Mouse (Mus musculus): Measurements from ENCODE around the gene Ywhag. TPM values are rescaled to one million over a fixed set of nuclear protein-coding genes. Genes with fewer than 3 reads are reported as not detected.
A peak's percentile ranks its signal among the peaks of the same experiment; 100 is the strongest.

The Ywhag gene
- polyA plus RNA-seq, 1 experiment from 2014 or later, result 79.0 TPM

DNA sequence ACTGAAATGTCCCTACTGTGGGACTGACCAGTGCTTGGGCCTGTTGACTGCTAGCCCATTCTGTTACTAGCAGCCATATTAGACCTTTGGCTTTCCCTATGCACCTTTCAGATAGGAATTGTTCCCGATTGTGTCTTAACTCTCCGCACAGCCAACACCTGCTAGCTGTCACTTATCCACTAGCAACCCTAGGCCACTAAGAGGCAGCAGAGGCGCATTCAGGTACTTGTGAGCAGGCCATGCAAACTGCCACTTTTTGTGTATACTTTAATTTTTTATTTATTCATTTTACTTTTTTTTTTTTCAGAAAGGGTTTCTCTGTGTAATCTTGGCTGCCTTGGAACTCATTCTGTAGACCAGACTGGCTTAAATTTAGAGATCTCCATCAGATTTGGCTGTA, 33.7 kb downstream of the Ywhag start:
- no peaks in the 10 kb centered on the region for H3K9me3 ChIP-seq (ENCODE audit: low read depth, low read length)
- H3K4me3 ChIP-seq (ENCODE audit: low read depth, low read length), result no peak overlapping the region
- TF ChIP-seq CTCF (IDR thresholded peaks at IDR 0.05; ENCODE audit: low read depth), result peak; percentile 29
- DNase-seq (no peak), ATAC-seq (ENCODE audit: insufficient read depth) (no peak)
- no peak overlapping the region for H3K4me2 ChIP-seq
- H3K27ac ChIP-seq (ENCODE audit: low read depth), result no peak overlapping the region
- H3K36me3 ChIP-seq (ENCODE audit: insufficient read depth), result 0 out of 2 replicates have a peak, but pooled peaks cover 2% of the 10 kb centered on the region
- H3K27me3 ChIP-seq (ENCODE audit: insufficient read depth, low read length), result no peaks in the 10 kb centered on the region
- H3K9ac ChIP-seq, result no peak overlapping the region
- 82% methylated on average over 3 of the region's 3 CpGs for WGBS
- H3K4me1 ChIP-seq (ENCODE audit: insufficient read depth), result no peaks in the 10 kb centered on the region

DNA sequence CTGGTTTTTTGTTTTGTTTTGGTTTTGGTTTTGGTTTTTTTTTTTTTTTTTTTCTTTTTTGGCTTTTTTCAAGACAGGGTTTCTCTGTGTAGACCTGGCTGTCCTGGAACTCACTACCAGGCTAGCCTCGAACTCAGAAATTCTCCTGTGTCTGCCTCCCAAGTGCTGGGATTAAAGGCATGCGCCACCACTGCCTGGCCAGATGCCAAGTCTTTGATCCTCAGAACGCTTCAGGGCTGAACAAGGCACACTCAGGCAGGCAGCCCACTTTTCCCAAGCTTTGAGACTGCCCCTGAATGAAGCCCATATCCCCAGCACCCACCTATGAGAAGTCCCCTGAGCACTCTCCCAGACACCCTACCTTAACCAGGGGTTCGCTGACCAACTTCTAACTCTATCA, 34.6 kb downstream of the Ywhag start:
- H3K4me2 ChIP-seq, result no peak overlapping the region
- TF ChIP-seq CTCF (IDR thresholded peaks at IDR 0.05; ENCODE audit: low read depth), result no peak
- H3K27me3 ChIP-seq (ENCODE audit: insufficient read depth, low read length), result no peaks in the 10 kb centered on the region
- no peak overlapping the region for H3K9ac ChIP-seq
- DNase-seq (no peak), ATAC-seq (ENCODE audit: insufficient read depth) (no peak)
- no peaks in the 10 kb centered on the region for H3K9me3 ChIP-seq (ENCODE audit: low read depth, low read length)
- no peaks in the 10 kb centered on the region for H3K4me1 ChIP-seq (ENCODE audit: insufficient read depth)
- H3K36me3 ChIP-seq (ENCODE audit: insufficient read depth), result 0 out of 2 replicates have a peak, but pooled peaks cover 2% of the 10 kb centered on the region
- H3K4me3 ChIP-seq (ENCODE audit: low read depth, low read length), result no peak overlapping the region
- 52% methylated on average over 4 of the region's 4 CpGs for WGBS
- no peak overlapping the region for H3K27ac ChIP-seq (ENCODE audit: low read depth)

- no peaks in the 10 kb centered on the region for H3K36me3 ChIP-seq (ENCODE audit: insufficient read depth)
- no peak overlapping the region for H3K4me2 ChIP-seq
- no peaks in the 10 kb centered on the region for H3K9me3 ChIP-seq (ENCODE audit: low read depth, low read length)
- no peaks in the 10 kb centered on the region for H3K27me3 ChIP-seq (ENCODE audit: insufficient read depth, low read length)
- no peak overlapping the region for H3K9ac ChIP-seq
- ATAC-seq (ENCODE audit: insufficient read depth) (no peak), DNase-seq (no peak)
- no peak overlapping the region for H3K4me3 ChIP-seq (ENCODE audit: low read depth, low read length)
- H3K4me1 ChIP-seq (ENCODE audit: insufficient read depth), result no peaks in the 10 kb centered on the region
- TF ChIP-seq CTCF (IDR thresholded peaks at IDR 0.05; ENCODE audit: low read depth), result no peak
- 61% methylated on average over 4 of the region's 4 CpGs for WGBS
- H3K27ac ChIP-seq (ENCODE audit: low read depth), result no peak overlapping the region
Observed at GRCm38 (mm10) chr5:135898995-135899394, 35.4 kb downstream of the Ywhag start.

GRCm38 (mm10) chr5:135898028-135898427, 36.4 kb downstream of the Ywhag start:
- no peak overlapping the region for H3K4me3 ChIP-seq (ENCODE audit: low read depth, low read length)
- 13% methylated on average over 3 of the region's 3 CpGs for WGBS
- no peaks in the 10 kb centered on the region for H3K27me3 ChIP-seq (ENCODE audit: insufficient read depth, low read length)
- H3K27ac ChIP-seq (ENCODE audit: low read depth), result no peak overlapping the region
- DNase-seq, result peak; percentile 76
- no peaks in the 10 kb centered on the region for H3K36me3 ChIP-seq (ENCODE audit: insufficient read depth)
- no peak overlapping the region for H3K4me2 ChIP-seq
- no peaks in the 10 kb centered on the region for H3K4me1 ChIP-seq (ENCODE audit: insufficient read depth)
- ATAC-seq (ENCODE audit: insufficient read depth), result no peak
- H3K9me3 ChIP-seq (ENCODE audit: low read depth, low read length), result no peaks in the 10 kb centered on the region
- TF ChIP-seq CTCF (IDR thresholded peaks at IDR 0.05; ENCODE audit: low read depth), result peak; percentile 62
- no peak overlapping the region for H3K9ac ChIP-seq

DNA sequence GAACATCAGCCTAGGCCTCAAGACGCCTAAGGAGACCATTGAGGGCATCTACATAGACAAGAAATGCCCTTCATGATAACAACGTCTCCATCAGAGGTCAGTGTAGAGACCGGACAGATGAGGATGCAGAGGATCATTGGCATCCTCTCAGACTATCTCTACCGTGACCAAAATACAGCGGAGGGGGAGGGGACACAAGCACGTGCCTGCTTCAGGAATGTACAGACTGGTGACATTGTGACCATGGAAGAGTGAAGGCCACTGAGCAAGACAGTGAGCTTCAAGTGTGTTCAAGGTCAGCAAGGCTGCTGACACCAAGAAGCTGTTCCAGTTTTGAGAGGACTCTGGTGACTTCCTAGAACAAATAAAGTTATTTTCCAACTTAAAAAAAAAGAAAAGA, 39.5 kb downstream of the Ywhag start:
- no peak overlapping the region for H3K4me2 ChIP-seq
- no peaks in the 10 kb centered on the region for H3K27me3 ChIP-seq (ENCODE audit: insufficient read depth, low read length)
- no peaks in the 10 kb centered on the region for H3K4me1 ChIP-seq (ENCODE audit: insufficient read depth)
- H3K36me3 ChIP-seq (ENCODE audit: insufficient read depth), result no peaks in the 10 kb centered on the region
- TF ChIP-seq CTCF (IDR thresholded peaks at IDR 0.05; ENCODE audit: low read depth), result no peak
- H3K27ac ChIP-seq (ENCODE audit: low read depth), result no peak overlapping the region
- WGBS, result 72% methylated on average over 6 of the region's 6 CpGs
- H3K4me3 ChIP-seq (ENCODE audit: low read depth, low read length), result no peak overlapping the region
- no peaks in the 10 kb centered on the region for H3K9me3 ChIP-seq (ENCODE audit: low read depth, low read length)
- DNase-seq (no peak), ATAC-seq (ENCODE audit: insufficient read depth) (no peak)
- H3K9ac ChIP-seq, result no peak overlapping the region

DNA sequence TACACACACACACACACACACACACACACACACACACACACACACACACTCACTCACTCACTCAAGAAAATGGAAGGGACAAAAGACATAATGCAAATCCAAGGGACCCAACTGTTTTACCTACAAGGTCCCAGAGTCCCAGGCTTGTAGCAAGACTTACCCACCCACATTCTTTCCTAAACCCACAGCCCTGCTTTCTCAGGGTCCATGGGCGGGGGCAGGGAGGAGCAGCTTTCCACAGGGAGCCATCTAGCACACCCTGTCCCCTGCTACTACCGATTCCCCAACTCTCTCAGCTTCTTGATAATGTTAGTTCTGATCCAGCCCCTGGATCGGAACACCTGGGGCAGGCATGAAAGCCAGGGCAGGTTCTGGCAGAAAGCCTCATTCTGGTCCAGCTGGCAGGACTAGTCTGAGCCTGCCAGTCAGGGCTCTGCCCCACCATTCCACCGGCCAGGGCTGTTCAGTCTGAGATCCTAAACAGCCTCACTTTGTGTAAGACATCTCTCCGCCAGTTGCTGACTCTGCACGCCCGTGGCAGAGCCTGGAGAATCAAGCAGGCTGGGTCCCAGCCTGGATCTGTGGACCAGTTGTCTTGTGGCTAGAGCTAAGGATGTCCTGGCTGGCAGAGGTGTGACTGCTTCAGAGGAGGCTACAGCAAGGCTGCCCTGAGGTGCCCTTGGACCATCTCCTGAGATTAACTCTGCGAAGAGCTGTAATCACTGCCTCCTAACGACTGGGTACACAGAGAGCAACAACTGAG, 41.6 kb downstream of the Ywhag start:
- Histone ChIP-seq H3K4me2 (no peak overlapping the region), H3K4me3 (ENCODE audit: low read depth, low read length) (no peak overlapping the region), H3K4me1 (ENCODE audit: insufficient read depth) (peaks cover 5% of the 10 kb centered on the region; the same call in 1 of the 2 replicates), H3K9ac (no peak overlapping the region), H3K36me3 (ENCODE audit: insufficient read depth) (no peaks in the 10 kb centered on the region), H3K9me3 (ENCODE audit: low read depth, low read length) (no peaks in the 10 kb centered on the region), H3K27me3 (ENCODE audit: insufficient read depth, low read length) (peaks cover 9% of the 10 kb centered on the region), H3K27ac (ENCODE audit: low read depth) (no peak overlapping the region)
- DNase-seq, result no peak
- no peak for ATAC-seq (ENCODE audit: insufficient read depth)
- 40% methylated on average over 9 of the region's 9 CpGs for WGBS
- no peak for TF ChIP-seq CTCF (IDR thresholded peaks at IDR 0.05; ENCODE audit: low read depth)

DNA sequence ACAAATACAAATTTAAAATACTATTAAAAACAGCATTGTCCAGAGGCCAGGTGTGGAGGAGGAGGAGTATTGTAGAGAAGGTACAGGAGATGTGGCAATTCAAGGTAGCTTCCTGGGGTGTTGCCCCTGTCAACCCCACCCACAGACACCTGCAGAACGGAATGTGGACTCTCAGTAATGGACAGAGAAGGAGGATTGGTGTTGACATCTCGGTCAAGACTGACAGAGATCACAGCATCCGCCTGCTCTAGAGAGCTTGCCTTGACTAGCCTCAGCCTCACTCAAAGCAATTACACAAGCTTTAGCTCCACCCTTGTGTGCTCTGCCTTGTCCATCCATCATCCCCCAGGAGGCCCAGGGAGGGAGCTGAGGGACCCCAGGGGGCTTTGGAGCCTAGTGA, 43.5 kb downstream of the Ywhag start:
- DNase-seq (no peak), ATAC-seq (ENCODE audit: insufficient read depth) (no peak)
- no peaks in the 10 kb centered on the region for H3K36me3 ChIP-seq (ENCODE audit: insufficient read depth)
- peaks cover 5% of the 10 kb centered on the region; the same call in 1 of the 2 replicates for H3K4me1 ChIP-seq (ENCODE audit: insufficient read depth)
- no peak overlapping the region for H3K9ac ChIP-seq
- no peaks in the 10 kb centered on the region for H3K9me3 ChIP-seq (ENCODE audit: low read depth, low read length)
- peaks cover 11% of the 10 kb centered on the region for H3K27me3 ChIP-seq (ENCODE audit: insufficient read depth, low read length)
- WGBS, result 48% methylated on average over 3 of the region's 3 CpGs
- H3K4me2 ChIP-seq, result no peak overlapping the region
- no peak overlapping the region for H3K27ac ChIP-seq (ENCODE audit: low read depth)
- no peak for TF ChIP-seq CTCF (IDR thresholded peaks at IDR 0.05; ENCODE audit: low read depth)
- H3K4me3 ChIP-seq (ENCODE audit: low read depth, low read length), result no peak overlapping the region
